Mouse (Mus musculus) G1E (cell line): ENCODE data around the gene Eef1a2. TPM values are rescaled to one million over a fixed set of nuclear protein-coding genes. Genes with fewer than 3 reads are reported as not detected.
A peak's percentile ranks its signal among the peaks of the same experiment; 100 is the strongest.

Experiments used
- ATAC-seq: 2 replicates; pipeline ENCODE4 v1.8.0; 2016; ENCODE audit warnings: mild to moderate bottlenecking; ENCODE audit not compliant: insufficient number of reproducible peaks, poor library complexity, low FRiP score, severe bottlenecking; ENCODE audit errors: extremely low read depth
- DNase-seq: peaks from one replicate; pipeline ENCODE4 v3.0.0; 2012; ENCODE audit warnings: low spot score
- H3K27me3 ChIP-seq: 2 replicates; pipeline ENCODE4 v1.6.1; 2012; ENCODE audit warnings: mild to moderate bottlenecking, low read length, inconsistent platforms; ENCODE audit not compliant: insufficient read depth
- H3K36me3 ChIP-seq: replicated peaks from 2 replicates; pipeline ENCODE3; 2012; ENCODE audit warnings: mild to moderate bottlenecking, inconsistent platforms
- H3K4me1 ChIP-seq: 2 replicates; pipeline ENCODE4 v1.6.1; 2012; ENCODE audit warnings: low read depth, low read length, inconsistent platforms, mixed read lengths; ENCODE audit not compliant: insufficient read depth
- H3K4me3 ChIP-seq: 2 replicates; pipeline ENCODE4 v1.5.1; 2012; ENCODE audit warnings: low read depth, mild to moderate bottlenecking, inconsistent platforms, low read length, moderate library complexity, mixed read lengths
- H3K9me3 ChIP-seq: replicated peaks from 2 replicates; pipeline ENCODE4 v1.6.1; 2012; ENCODE audit warnings: inconsistent platforms
- CTCF ChIP-seq: IDR thresholded peaks from 2 replicates; pipeline ENCODE4 v1.5.1; 2012; ENCODE audit warnings: low read depth, low read length, inconsistent platforms, mixed read lengths
- GATA1 ChIP-seq: IDR thresholded peaks from 2 replicates; pipeline ENCODE4 v1.6.1; 2012; ENCODE audit warnings: borderline replicate concordance, low read length, inconsistent platforms, mixed read lengths
- GATA2 ChIP-seq: IDR thresholded peaks from 2 replicates; pipeline ENCODE4 v1.6.1; 2012; ENCODE audit warnings: low read depth, low read length, inconsistent platforms, borderline replicate concordance
- POLR2AphosphoS5 ChIP-seq: IDR thresholded peaks from 2 replicates; pipeline ENCODE4 v1.6.1; 2012; ENCODE audit warnings: low read depth, low read length, inconsistent platforms; ENCODE audit not compliant: insufficient replicate concordance
- TAL1 ChIP-seq: conservative IDR thresholded peaks from 2 replicates; pipeline ENCODE4 v1.6.1; 2012; ENCODE audit warnings: low read depth, low read length, inconsistent platforms, mixed read lengths
- polyA plus RNA-seq: library from polyadenylated mRNA; stranded (reverse); fragments of >175 nt; gene quantifications from 2 replicates; pipeline ENCODE4 v1.2.3, GENCODE M21; 2012
- total RNA-seq, 2 experiments: library from RNA; stranded (forward) in 1 of 2; stranded (reverse) in 1 of 2; fragments of 200-1000 nt in 1 of 2; fragments of >200 nt in 1 of 2; fragmentation: Nextera tagmentation in 1 of 2; gene quantifications; 2 replicates each; pipeline ENCODE4 v1.2.3; 2014 to 2017

Gene Eef1a2
- total and polyA plus RNA-seq, 3 experiments: 0.05 TPM; not detected in 2

- peaks cover 17% of the 10 kb centered on the region for H3K36me3 ChIP-seq
- TF ChIP-seq POLR2AphosphoS5 (no peak), CTCF (peak; percentile 98)
- H3K9me3 ChIP-seq: no peaks in the 10 kb centered on the region
- peak; percentile 75 for DNase-seq
- peak overlapping the region; percentile 86 for H3K4me3 ChIP-seq
- H3K4me1 ChIP-seq: peaks cover 24% of the 10 kb centered on the region
- peak; percentile 65 for ATAC-seq
- peaks cover 8% of the 10 kb centered on the region; the same call in 1 of the 2 replicates for H3K27me3 ChIP-seq
These were observed 29.8 kb upstream of the Eef1a2 start for GRCm38 (mm10) chr2:181186635-181187034.

- Histone ChIP-seq H3K4me3 (no peak overlapping the region), H3K27me3 (peaks cover 15% of the 10 kb centered on the region), H3K4me1 (no peaks in the 10 kb centered on the region), H3K36me3 (no peaks in the 10 kb centered on the region), H3K9me3 (no peaks in the 10 kb centered on the region)
- no peak for ATAC-seq
- no peak for DNase-seq
- TF ChIP-seq POLR2AphosphoS5 (no peak), TAL1 (no peak), GATA2 (no peak), CTCF (no peak), GATA1 (no peak)
These were observed 24.1 kb upstream of the Eef1a2 start for GRCm38 (mm10) chr2:181180898-181181297.

GRCm38 (mm10) chr2:181178471-181178870 is 21.7 kb upstream of the Eef1a2 start:
- H3K27me3 ChIP-seq: peaks cover 8% of the 10 kb centered on the region
- H3K4me1 ChIP-seq: no peaks in the 10 kb centered on the region
- no peak for ATAC-seq
- no peak for DNase-seq
- no peak for TF ChIP-seq GATA1
- no peak for TF ChIP-seq POLR2AphosphoS5
- no peak for TF ChIP-seq TAL1
- no peak for TF ChIP-seq GATA2
- no peak for TF ChIP-seq CTCF
- H3K4me3 ChIP-seq: no peak overlapping the region
- no peaks in the 10 kb centered on the region for H3K9me3 ChIP-seq
- H3K36me3 ChIP-seq: no peaks in the 10 kb centered on the region

- no peak overlapping the region for H3K4me3 ChIP-seq
- DNase-seq: no peak
- TF ChIP-seq GATA1: no peak
- TF ChIP-seq TAL1: no peak
- no peak for TF ChIP-seq GATA2
- TF ChIP-seq POLR2AphosphoS5: no peak
- TF ChIP-seq CTCF: no peak
These were observed 21.2 kb upstream of the Eef1a2 start for GRCm38 (mm10) chr2:181178015-181178414.

GRCm38 (mm10) chr2:181174646-181175045 is 17.8 kb upstream of the Eef1a2 start:
- H3K9me3 ChIP-seq: no peaks in the 10 kb centered on the region
- no peaks in the 10 kb centered on the region for H3K4me1 ChIP-seq
- peaks cover 4% of the 10 kb centered on the region for H3K27me3 ChIP-seq
- no peaks in the 10 kb centered on the region for H3K36me3 ChIP-seq
- TF ChIP-seq GATA2: no peak
- no peak for TF ChIP-seq GATA1
- TF ChIP-seq TAL1: no peak
- no peak for TF ChIP-seq POLR2AphosphoS5
- DNase-seq: no peak
- H3K4me3 ChIP-seq: no peak overlapping the region
- no peak for ATAC-seq

More at GRCm38 (mm10) chr2:181178015-181178414, 21.2 kb upstream of the Eef1a2 start:
- H3K27me3 ChIP-seq: peaks cover 8% of the 10 kb centered on the region
- H3K9me3 ChIP-seq: no peaks in the 10 kb centered on the region
- ATAC-seq: no peak
- H3K4me1 ChIP-seq: no peaks in the 10 kb centered on the region
- H3K36me3 ChIP-seq: no peaks in the 10 kb centered on the region

- H3K9me3 ChIP-seq: no peaks in the 10 kb centered on the region
- H3K4me1 ChIP-seq: no peaks in the 10 kb centered on the region
- no peak overlapping the region for H3K4me3 ChIP-seq
- no peak for TF ChIP-seq GATA1
- TF ChIP-seq POLR2AphosphoS5: no peak
- no peak for TF ChIP-seq GATA2
- no peak for TF ChIP-seq CTCF
- TF ChIP-seq TAL1: no peak
- H3K27me3 ChIP-seq: peaks cover 6% of the 10 kb centered on the region; the same call in 1 of the 2 replicates
- H3K36me3 ChIP-seq: no peaks in the 10 kb centered on the region
- ATAC-seq: no peak
- DNase-seq: no peak
These were observed 9.7 kb upstream of the Eef1a2 start for GRCm38 (mm10) chr2:181166469-181166868.

- no peaks in the 10 kb centered on the region for H3K4me1 ChIP-seq
- H3K36me3 ChIP-seq: no peaks in the 10 kb centered on the region
- H3K27me3 ChIP-seq: peaks cover 9% of the 10 kb centered on the region; the same call in 1 of the 2 replicates
- H3K4me3 ChIP-seq: no peak overlapping the region
- no peak for ATAC-seq
- TF ChIP-seq CTCF (no peak), TAL1 (no peak), POLR2AphosphoS5 (no peak), GATA1 (no peak), GATA2 (no peak)
- H3K9me3 ChIP-seq: no peaks in the 10 kb centered on the region
- DNase-seq: no peak
These were observed 4.0 kb upstream of the Eef1a2 start for GRCm38 (mm10) chr2:181160821-181161220.
